Mouse (Mus musculus) embryonic facial prominence, embryonic 14.5 days (tissue): Measurements from ENCODE around the gene Samd5. TPM values are rescaled to one million over a fixed set of nuclear protein-coding genes. Genes with fewer than 3 reads are reported as not detected.
A peak's percentile ranks its signal among the peaks of the same experiment; 100 is the strongest.

Source experiments
- ATAC-seq: fragments of 200-750 bp; cut with Nextera tagmentation; 2 replicates; pipeline ENCODE4 v1.8.0; 2017; ENCODE audit warnings: low read depth, moderate number of reproducible peaks, moderate TSS enrichment
- DNase-seq: peaks from one replicate; pipeline ENCODE4 v3.0.0-alpha.2; 2015; ENCODE audit warnings: low spot score
- H3K27ac ChIP-seq: fragments of 300-500 bp; sonication (generic); replicated peaks from 2 replicates; pipeline ENCODE4 v1.5.1; 2014; ENCODE audit warnings: low read depth, mild to moderate bottlenecking, low read length, moderate library complexity
- H3K27me3 ChIP-seq: fragments of 300-500 bp; sonication (generic); replicated peaks from 2 replicates; pipeline ENCODE4 v1.6.1; 2014; ENCODE audit warnings: low read length; ENCODE audit not compliant: control insufficient read depth, insufficient read depth
- H3K36me3 ChIP-seq: fragments of 300-500 bp; sonication (generic); 2 replicates; pipeline ENCODE4 v1.6.1; 2014; ENCODE audit warnings: low read length, mixed read lengths; ENCODE audit not compliant: control insufficient read depth, insufficient read depth
- H3K4me1 ChIP-seq: fragments of 300-500 bp; sonication (generic); 2 replicates; pipeline ENCODE4 v1.6.1; 2014; ENCODE audit warnings: antibody characterized with exemption, low read length; ENCODE audit not compliant: control insufficient read depth, insufficient read depth
- H3K4me2 ChIP-seq: fragments of 300-500 bp; sonication (generic); 2 replicates; pipeline ENCODE4 v1.6.1; 2014; ENCODE audit warnings: low read depth, mild to moderate bottlenecking, low read length, moderate library complexity, mixed read lengths
- H3K4me3 ChIP-seq: fragments of 300-500 bp; sonication (generic); 2 replicates; pipeline ENCODE4 v1.5.1; 2014; ENCODE audit warnings: low read depth, mild to moderate bottlenecking, low read length
- H3K9ac ChIP-seq: fragments of 300-500 bp; sonication (generic); 2 replicates; pipeline ENCODE4 v1.6.1; 2014; ENCODE audit warnings: low read depth, mild to moderate bottlenecking, low read length, moderate library complexity, mixed read lengths
- H3K9me3 ChIP-seq: fragments of 300-500 bp; sonication (generic); 2 replicates; pipeline ENCODE4 v1.6.1; 2016; ENCODE audit warnings: low read length; ENCODE audit not compliant: control insufficient read depth
- WGBS: fragments of 180-500 bp; shearing (Covaris S2); extraction: QIAGEN DNeasy Blood & Tissue Kit; methylation state at CpG from one replicate; pipeline ENCODE4 v1.1.7; 2014; 5-methylcytosine and 5-hydroxymethylcytosine counted together
- polyA plus RNA-seq: library from polyadenylated mRNA; unstranded; fragments of >200 nt; fragmentation: Nextera tagmentation; extraction: Ambion mirVana; gene quantifications from 2 replicates; pipeline ENCODE4 v1.2.1, GENCODE M21; 2014

The Samd5 gene
- polyA plus RNA-seq, 1 experiment from 2014 or later = 6.9 TPM

DNA sequence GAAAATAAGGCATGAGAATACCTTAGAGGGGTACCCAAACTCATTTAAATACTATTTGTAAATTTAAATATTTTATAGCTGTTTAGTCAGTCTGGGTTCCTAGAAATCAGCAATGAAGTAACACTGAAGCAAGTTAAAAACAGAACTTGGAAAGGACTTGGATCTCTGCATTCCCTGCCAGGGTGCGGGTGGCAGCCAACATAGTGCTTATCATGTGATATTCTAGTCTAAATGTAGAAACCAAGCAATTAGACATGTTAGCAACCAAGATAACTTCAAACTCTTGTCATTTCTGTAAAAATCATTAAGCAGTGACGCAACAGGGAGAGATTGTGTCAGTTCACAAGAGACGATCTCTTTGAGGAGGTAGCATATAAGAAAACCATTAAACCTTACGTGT, 32.9 kb downstream of the Samd5 start:
- ATAC-seq = no peak
- H3K4me2 ChIP-seq = no peak overlapping the region
- 92% methylated on average over 4 of the region's 4 CpGs for WGBS

GRCm38 (mm10) chr10:9640678-9641077, 34.3 kb downstream of the Samd5 start:
- Histone ChIP-seq H3K9me3 (no peaks in the 10 kb centered on the region), H3K4me1 (no peaks in the 10 kb centered on the region), H3K36me3 (no peaks in the 10 kb centered on the region), H3K27me3 (no peaks in the 10 kb centered on the region), H3K4me3 (no peak overlapping the region), H3K27ac (no peak overlapping the region), H3K9ac (no peak overlapping the region), H3K4me2 (no peak overlapping the region)
- DNase-seq (no peak), ATAC-seq (no peak)
- WGBS = 78% methylated on average over 2 of the region's 2 CpGs

More for the DNA sequence above, 32.9 kb downstream of the Samd5 start:
- no peaks in the 10 kb centered on the region for H3K36me3 ChIP-seq
- H3K27ac ChIP-seq = no peak overlapping the region
- H3K9ac ChIP-seq = no peak overlapping the region
- no peaks in the 10 kb centered on the region for H3K27me3 ChIP-seq
- no peaks in the 10 kb centered on the region for H3K4me1 ChIP-seq
- no peak overlapping the region for H3K4me3 ChIP-seq
- no peaks in the 10 kb centered on the region for H3K9me3 ChIP-seq
- no peak for DNase-seq

- no peaks in the 10 kb centered on the region for H3K4me1 ChIP-seq
- ATAC-seq (no peak), DNase-seq (no peak)
- H3K9me3 ChIP-seq = no peaks in the 10 kb centered on the region
- WGBS = 84% methylated on average over 2 of the region's 2 CpGs
- no peaks in the 10 kb centered on the region for H3K27me3 ChIP-seq
- H3K4me2 ChIP-seq = no peak overlapping the region
- H3K27ac ChIP-seq = no peak overlapping the region
- no peak overlapping the region for H3K9ac ChIP-seq
- H3K36me3 ChIP-seq = no peaks in the 10 kb centered on the region
- no peak overlapping the region for H3K4me3 ChIP-seq
These were observed 35.0 kb downstream of the Samd5 start for GRCm38 (mm10) chr10:9640056-9640455.

DNA sequence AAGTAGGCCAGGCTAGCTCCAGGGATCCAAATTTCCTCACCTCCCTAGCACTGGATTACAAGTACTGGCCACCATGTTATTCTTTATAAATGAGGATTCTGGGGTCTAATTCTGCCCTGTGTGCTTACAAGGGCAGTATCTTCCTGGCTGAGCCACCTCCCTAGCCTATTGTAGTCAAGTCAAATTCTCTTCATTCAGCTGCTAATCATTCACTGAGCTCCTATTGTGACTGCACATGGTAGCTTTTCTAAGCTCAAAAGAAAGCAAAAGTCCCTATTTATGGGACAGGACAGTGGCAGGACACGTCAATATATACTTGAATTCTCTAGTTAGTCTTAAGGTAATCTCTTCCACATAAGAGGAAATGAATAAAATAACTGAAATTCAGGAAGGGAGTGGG, 49.7 kb downstream of the Samd5 start:
- 41% methylated on average over 1 of the region's 1 CpGs for WGBS
- no peaks in the 10 kb centered on the region for H3K36me3 ChIP-seq

DNA sequence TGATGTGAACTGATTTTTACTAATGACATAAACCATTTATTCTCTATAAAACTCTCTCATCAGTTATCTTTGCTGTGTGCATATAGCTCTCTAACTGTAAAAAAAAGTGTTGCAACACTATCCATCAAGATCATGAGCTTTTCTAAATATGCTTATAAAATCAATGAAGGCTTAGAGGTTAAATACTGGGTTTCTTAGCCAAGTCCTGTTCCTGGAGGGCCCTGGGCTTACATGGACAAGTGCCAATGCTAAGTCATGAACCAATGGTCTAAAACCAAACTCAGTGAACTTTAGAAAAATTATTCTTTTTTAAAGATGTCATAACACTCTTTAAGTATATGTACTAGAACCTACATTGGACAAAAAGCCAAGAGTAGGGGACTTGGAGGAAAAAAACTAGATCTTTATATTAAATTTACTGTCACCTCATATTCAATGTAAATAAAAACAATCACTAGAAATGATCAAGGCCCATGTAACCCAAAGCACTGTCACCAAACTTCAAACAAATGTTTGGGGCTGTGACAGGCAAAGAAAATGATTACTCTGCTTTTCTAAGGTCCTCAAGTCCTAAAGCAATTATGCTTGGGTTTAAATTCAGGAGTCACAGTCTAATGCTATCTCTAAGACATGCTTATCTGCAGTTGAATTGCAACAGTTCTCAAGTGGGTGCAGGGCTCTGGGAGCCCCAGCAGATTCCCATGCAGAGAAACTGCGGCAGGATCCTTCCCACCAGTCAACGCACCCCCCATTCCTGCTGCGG, 52.9 kb downstream of the Samd5 start:
- no peaks in the 10 kb centered on the region for H3K27me3 ChIP-seq
- H3K4me3 ChIP-seq = no peak overlapping the region
- no peaks in the 10 kb centered on the region for H3K4me1 ChIP-seq
- 79% methylated on average over 3 of the region's 3 CpGs for WGBS
- H3K9me3 ChIP-seq = no peaks in the 10 kb centered on the region
- no peak overlapping the region for H3K4me2 ChIP-seq
- H3K27ac ChIP-seq = no peak overlapping the region
- H3K36me3 ChIP-seq = no peaks in the 10 kb centered on the region
- no peak for DNase-seq
- ATAC-seq = no peak
- no peak overlapping the region for H3K9ac ChIP-seq

More for the DNA sequence above, 49.7 kb downstream of the Samd5 start:
- Histone ChIP-seq H3K27ac (no peak overlapping the region), H3K4me3 (no peak overlapping the region), H3K27me3 (no peaks in the 10 kb centered on the region), H3K4me2 (no peak overlapping the region), H3K9ac (no peak overlapping the region), H3K4me1 (no peaks in the 10 kb centered on the region), H3K9me3 (no peaks in the 10 kb centered on the region)
- no peak for ATAC-seq
- DNase-seq = no peak

GRCm38 (mm10) chr10:9621055-9621454, 54.0 kb downstream of the Samd5 start:
- DNase-seq = no peak
- Histone ChIP-seq H3K4me1 (no peaks in the 10 kb centered on the region), H3K4me3 (no peak overlapping the region), H3K27me3 (no peaks in the 10 kb centered on the region), H3K27ac (no peak overlapping the region), H3K36me3 (no peaks in the 10 kb centered on the region), H3K9ac (no peak overlapping the region), H3K9me3 (no peaks in the 10 kb centered on the region), H3K4me2 (no peak overlapping the region)
- WGBS = 36% methylated on average over 1 of the region's 1 CpGs
- no peak for ATAC-seq

- H3K4me2 ChIP-seq = no peak overlapping the region
- no peak overlapping the region for H3K4me3 ChIP-seq
- ATAC-seq = no peak
- no peak overlapping the region for H3K27ac ChIP-seq
- no peaks in the 10 kb centered on the region for H3K4me1 ChIP-seq
- H3K36me3 ChIP-seq = no peaks in the 10 kb centered on the region
- H3K9me3 ChIP-seq = no peaks in the 10 kb centered on the region
- H3K27me3 ChIP-seq = no peaks in the 10 kb centered on the region
- no peak overlapping the region for H3K9ac ChIP-seq
- peak; percentile 69 for DNase-seq
These were observed 60.0 kb downstream of the Samd5 start for GRCm38 (mm10) chr10:9615009-9615408.

DNA sequence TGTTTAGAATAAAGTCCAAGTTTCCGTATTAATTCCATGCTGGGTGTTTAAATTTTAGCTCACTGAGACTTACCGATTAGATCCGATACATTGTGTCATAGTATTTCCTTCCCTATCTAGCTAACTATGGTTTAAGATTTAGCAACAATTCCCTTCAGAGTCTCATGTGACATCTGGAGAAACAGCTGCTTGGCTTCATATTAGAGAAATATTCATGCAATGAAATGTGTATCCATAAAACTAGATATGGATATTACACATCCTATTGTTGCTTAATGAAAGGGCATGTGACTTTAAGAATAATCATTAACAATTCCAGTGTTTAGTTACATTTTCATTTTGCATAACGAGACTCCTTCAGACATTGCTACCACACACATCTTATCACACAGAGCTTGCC, 66.2 kb downstream of the Samd5 start:
- no peak for ATAC-seq
- Histone ChIP-seq H3K9ac (no peak overlapping the region), H3K27me3 (no peaks in the 10 kb centered on the region), H3K4me1 (no peaks in the 10 kb centered on the region), H3K27ac (no peak overlapping the region), H3K36me3 (no peaks in the 10 kb centered on the region), H3K4me2 (no peak overlapping the region), H3K9me3 (no peaks in the 10 kb centered on the region), H3K4me3 (no peak overlapping the region)
- 75% methylated on average over 4 of the region's 4 CpGs for WGBS
- DNase-seq = no peak

GRCm38 (mm10) chr10:9607155-9607554, 67.9 kb downstream of the Samd5 start:
- no peaks in the 10 kb centered on the region for H3K9me3 ChIP-seq
- 87% methylated on average over 2 of the region's 2 CpGs for WGBS
- no peaks in the 10 kb centered on the region for H3K4me1 ChIP-seq
- no peak for DNase-seq
- no peaks in the 10 kb centered on the region for H3K27me3 ChIP-seq
- H3K9ac ChIP-seq = no peak overlapping the region
- no peak overlapping the region for H3K27ac ChIP-seq
- no peak overlapping the region for H3K4me2 ChIP-seq
- H3K4me3 ChIP-seq = no peak overlapping the region
- no peak for ATAC-seq
- no peaks in the 10 kb centered on the region for H3K36me3 ChIP-seq
